Mouse (Mus musculus): ENCODE results near the gene Fpr2.

DNA sequence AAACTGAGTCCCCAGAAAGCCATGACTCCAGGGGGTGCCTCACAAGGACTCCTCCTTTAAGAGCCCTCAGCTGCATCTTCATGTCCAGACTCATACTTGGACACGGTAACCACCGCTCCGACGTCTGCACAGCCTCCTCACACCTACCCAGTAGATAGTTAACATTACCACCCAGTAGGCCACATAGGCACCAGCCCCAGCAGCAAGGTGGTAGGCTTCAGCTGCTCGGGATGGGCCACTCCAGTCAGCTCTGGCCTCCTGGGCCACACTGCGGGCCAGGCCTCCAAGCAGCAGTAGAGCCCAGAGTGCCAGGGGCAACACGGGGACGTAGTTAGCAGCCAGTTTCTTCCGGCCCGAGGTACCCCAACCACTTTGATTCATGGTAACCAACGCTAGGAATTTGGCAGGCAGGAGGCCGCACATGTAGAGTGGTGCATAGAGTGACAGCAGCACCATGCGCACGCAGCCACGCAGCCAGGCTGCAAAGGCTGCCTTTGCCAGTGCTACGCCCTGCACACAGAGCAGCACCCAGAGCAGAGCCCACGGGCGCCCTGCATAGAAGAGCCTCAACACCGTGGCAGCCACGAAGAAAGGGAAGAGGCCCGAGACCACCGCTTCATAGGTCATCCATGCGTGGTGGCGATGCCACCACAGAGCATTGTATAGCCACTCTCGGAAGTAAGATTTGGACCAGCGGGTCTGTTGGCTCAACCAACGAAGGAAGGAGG lies 43.9 kb upstream of the Fpr2 start:
- TF ChIP-seq CTCF (IDR thresholded peaks at IDR 0.05; ENCODE audit: control insufficient read depth, insufficient read depth, low read length) (no peak), POLR2A (IDR thresholded peaks at IDR 0.05; ENCODE audit: borderline replicate concordance, control insufficient read depth, low read depth, low read length) (no peak)
